Mouse (Mus musculus): ENCODE measurements around the gene 1700029P11Rik.
"Not testable (repeated sequence)": the region's sequence is repeated elsewhere in the genome, so short reads cannot be mapped to it uniquely, and the experiment has no call there.

Gene 1700029P11Rik

GRCm38 (mm10) chr15:81957598-81957997 is 22.7 kb upstream of the 1700029P11Rik start:
- DNase-seq (ENCODE audit: low spot score in 2 of 2), result no peak

GRCm38 (mm10) chr15:81958906-81959305 is 21.4 kb upstream of the 1700029P11Rik start:
- no peak for DNase-seq (ENCODE audit: low spot score in 2 of 2)

- peak; percentile 99 to 100 for DNase-seq (ENCODE audit: low spot score in 2 of 2)
Measured at GRCm38 (mm10) chr15:81960171-81961077, 19.9 kb upstream of the 1700029P11Rik start, which contains the start of gene Pmm1. Gene Pmm1 (minus strand): TSS chr15:81960930.

GRCm38 (mm10) chr15:81961078-81961451 is 19.3 kb upstream of the 1700029P11Rik start:
- DNase-seq (ENCODE audit: low spot score in 2 of 2), result no peak

GRCm38 (mm10) chr15:81964262-81964661 is 16.1 kb upstream of the 1700029P11Rik start:
- DNase-seq (ENCODE audit: low spot score in 2 of 2), result no peak

- DNase-seq (ENCODE audit: low spot score in 2 of 2), result no peak
Measured at GRCm38 (mm10) chr15:81964980-81965545, 15.3 kb upstream of the 1700029P11Rik start.

- DNase-seq (ENCODE audit: low spot score in 2 of 2), result no peak
Measured at GRCm38 (mm10) chr15:81966062-81966829, 14.1 kb upstream of the 1700029P11Rik start.

- DNase-seq (ENCODE audit: low spot score in 2 of 2), result no peak
Measured at GRCm38 (mm10) chr15:81967821-81968220, 12.5 kb upstream of the 1700029P11Rik start.

GRCm38 (mm10) chr15:81968447-81968846 is 11.9 kb upstream of the 1700029P11Rik start:
- no peak for DNase-seq (ENCODE audit: low spot score in 2 of 2)

- DNase-seq (ENCODE audit: low spot score in 2 of 2), result no peak
Measured at GRCm38 (mm10) chr15:81969173-81969572, 11.2 kb upstream of the 1700029P11Rik start.

- DNase-seq (ENCODE audit: low spot score in 2 of 2), result not testable (repeated sequence)
Measured at GRCm38 (mm10) chr15:81969635-81970034, 10.7 kb upstream of the 1700029P11Rik start.

GRCm38 (mm10) chr15:81970498-81970897 is 9.8 kb upstream of the 1700029P11Rik start:
- not testable (repeated sequence) for DNase-seq (ENCODE audit: low spot score in 2 of 2)

- not testable (repeated sequence) for DNase-seq (ENCODE audit: low spot score in 2 of 2)
Measured at GRCm38 (mm10) chr15:81975156-81975555, 5.2 kb upstream of the 1700029P11Rik start.

- DNase-seq (ENCODE audit: low spot score in 2 of 2), result no peak
Measured at GRCm38 (mm10) chr15:81982173-81982572, 1.8 kb downstream of the 1700029P11Rik start.

- no peak for DNase-seq (ENCODE audit: low spot score in 2 of 2)
Measured at GRCm38 (mm10) chr15:81985267-81986161, 5.2 kb downstream of the 1700029P11Rik start.

- DNase-seq (ENCODE audit: low spot score in 2 of 2), result no peak
Measured at GRCm38 (mm10) chr15:81987646-81988045, 7.3 kb downstream of the 1700029P11Rik start, which contains the start of gene Xrcc6. Gene Xrcc6 (plus strand): TSS chr15:81987835.

- peak; percentile 81 to 92 for DNase-seq (ENCODE audit: low spot score in 2 of 2)
Measured at GRCm38 (mm10) chr15:81989371-81990062, 9.2 kb downstream of the 1700029P11Rik start.

GRCm38 (mm10) chr15:81990549-81990948 is 10.2 kb downstream of the 1700029P11Rik start:
- peak; percentile 71 to 78 for DNase-seq (ENCODE audit: low spot score in 2 of 2)

GRCm38 (mm10) chr15:81993992-81994391 is 13.7 kb downstream of the 1700029P11Rik start:
- peak in 1 of 2 experiments; percentile 54 for DNase-seq (ENCODE audit: low spot score in 2 of 2)

GRCm38 (mm10) chr15:82004257-82004656 is 23.9 kb downstream of the 1700029P11Rik start:
- no peak for DNase-seq (ENCODE audit: low spot score in 2 of 2)

Data from spleen, postnatal 4 days (tissue).